Mouse (Mus musculus): ENCODE results near the gene Srpr. TPM values are rescaled to one million over a fixed set of nuclear protein-coding genes. Genes with fewer than 3 reads are reported as not detected.

Srpr gene
- polyA plus RNA-seq, 1 experiment from 2014 or later, result 89.5 TPM

DNA sequence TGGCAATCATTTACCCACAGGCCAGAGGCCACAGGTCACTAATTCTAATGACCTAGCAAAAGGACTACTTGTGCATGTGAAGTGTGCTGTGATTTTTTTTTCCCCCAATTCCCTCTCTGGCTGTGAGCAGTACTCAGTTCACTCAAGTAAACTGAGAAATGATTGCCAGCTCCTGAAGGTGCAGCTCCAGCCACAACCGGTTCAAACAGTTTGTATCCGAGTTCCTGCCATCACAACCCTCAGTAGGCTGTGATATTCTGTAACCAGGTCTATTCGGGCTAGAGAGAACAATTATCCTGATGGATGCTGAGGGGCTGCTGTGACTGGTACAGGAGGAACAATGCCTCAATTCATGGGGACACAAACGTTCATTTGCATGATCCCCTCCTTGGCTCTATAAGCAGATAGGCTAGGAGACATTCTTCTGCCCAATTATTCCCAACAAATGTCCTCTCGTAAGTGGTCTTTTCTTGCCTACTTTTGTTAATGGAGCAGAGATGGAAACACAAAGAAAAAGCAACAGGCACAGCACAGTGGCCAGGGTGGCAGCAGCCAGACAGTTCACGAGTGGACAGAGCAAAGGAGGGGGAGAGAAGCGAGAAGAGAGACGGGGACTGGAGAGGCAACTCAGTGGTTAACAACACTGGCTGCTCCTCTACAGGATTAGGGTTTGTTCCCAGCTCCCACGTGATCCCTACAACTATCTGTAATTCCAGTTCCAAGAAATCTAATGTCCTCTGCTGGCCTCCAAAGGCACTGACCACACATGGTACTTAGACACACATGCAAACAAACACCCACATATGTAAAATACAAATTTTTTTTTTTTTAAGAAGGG is 33.0 kb upstream of the Srpr start:
- Histone ChIP-seq H3K36me3 (peaks cover 10% of the 10 kb centered on the region; the same call in 1 of the 2 replicates), H3K4me2 (no peak overlapping the region), H3K9me3 (replicated peaks) (no peaks in the 10 kb centered on the region), H3K4me1 (replicated peaks) (no peaks in the 10 kb centered on the region), H3K27me3 (no peaks in the 10 kb centered on the region), H3K9ac (no peak overlapping the region), H3K4me3 (no peak overlapping the region), H3K27ac (no peak overlapping the region)
- WGBS, result 69% methylated on average over 9 of the region's 9 CpGs
- ATAC-seq (replicated peaks; ENCODE audit: insufficient number of reproducible peaks, insufficient read depth, low FRiP score, low read depth), result no peak

DNA sequence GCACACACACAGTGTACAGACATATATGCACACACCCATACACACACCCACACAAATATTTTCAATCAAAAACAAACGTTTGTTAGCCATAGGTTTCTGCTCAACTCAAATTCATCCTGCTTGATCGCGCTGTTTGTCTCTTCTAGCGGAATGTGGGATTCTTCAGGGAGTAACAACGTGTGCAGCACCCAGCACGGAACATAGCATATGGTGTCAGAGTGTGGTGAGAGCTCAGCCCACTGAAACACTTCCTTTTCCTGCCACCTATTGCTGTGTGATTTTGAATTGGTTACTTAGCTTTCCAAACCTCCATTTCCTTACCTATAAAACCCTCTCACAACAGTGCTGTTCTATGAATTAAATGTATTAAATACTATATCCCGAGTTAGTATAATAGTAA is 29.9 kb upstream of the Srpr start:
- 88% methylated on average over 7 of the region's 7 CpGs for WGBS
- Histone ChIP-seq H3K9me3 (replicated peaks) (no peaks in the 10 kb centered on the region), H3K4me3 (no peak overlapping the region), H3K4me2 (no peak overlapping the region), H3K9ac (no peak overlapping the region), H3K27me3 (no peaks in the 10 kb centered on the region), H3K4me1 (replicated peaks) (peaks cover 4% of the 10 kb centered on the region; the same call in 1 of the 2 replicates), H3K27ac (no peak overlapping the region), H3K36me3 (peaks cover 10% of the 10 kb centered on the region; the same call in 1 of the 2 replicates)
- no peak for ATAC-seq (replicated peaks; ENCODE audit: insufficient number of reproducible peaks, insufficient read depth, low FRiP score, low read depth)

DNA sequence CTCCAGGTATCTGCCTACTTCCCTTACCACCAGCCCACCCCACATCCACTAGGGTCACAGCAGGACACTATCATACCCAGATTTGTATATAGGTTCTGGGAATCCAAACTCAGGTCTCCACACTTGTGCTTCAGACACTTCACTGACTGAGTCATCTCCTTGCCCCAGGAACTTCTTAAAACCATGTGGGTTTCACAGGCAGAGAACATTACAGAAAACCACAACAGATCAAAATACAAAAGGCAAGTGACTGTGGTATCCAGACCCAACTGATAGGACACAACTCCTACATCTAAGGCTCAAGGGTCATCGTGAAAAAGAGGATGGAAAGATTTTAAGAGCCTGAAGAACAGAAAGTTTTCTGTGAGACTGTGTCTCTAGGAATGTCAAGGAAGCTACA is 26.6 kb upstream of the Srpr start:
- H3K4me1 ChIP-seq (replicated peaks), result peaks cover 10% of the 10 kb centered on the region
- peaks cover 10% of the 10 kb centered on the region; the same call in 1 of the 2 replicates for H3K36me3 ChIP-seq
- WGBS, result 80% methylated on average over 1 of the region's 1 CpGs
- ATAC-seq (replicated peaks; ENCODE audit: insufficient number of reproducible peaks, insufficient read depth, low FRiP score, low read depth), result no peak
- H3K27me3 ChIP-seq, result no peaks in the 10 kb centered on the region
- no peak overlapping the region for H3K4me3 ChIP-seq
- H3K9me3 ChIP-seq (replicated peaks), result no peaks in the 10 kb centered on the region
- no peak overlapping the region for H3K4me2 ChIP-seq
- H3K9ac ChIP-seq, result no peak overlapping the region
- H3K27ac ChIP-seq, result no peak overlapping the region

DNA sequence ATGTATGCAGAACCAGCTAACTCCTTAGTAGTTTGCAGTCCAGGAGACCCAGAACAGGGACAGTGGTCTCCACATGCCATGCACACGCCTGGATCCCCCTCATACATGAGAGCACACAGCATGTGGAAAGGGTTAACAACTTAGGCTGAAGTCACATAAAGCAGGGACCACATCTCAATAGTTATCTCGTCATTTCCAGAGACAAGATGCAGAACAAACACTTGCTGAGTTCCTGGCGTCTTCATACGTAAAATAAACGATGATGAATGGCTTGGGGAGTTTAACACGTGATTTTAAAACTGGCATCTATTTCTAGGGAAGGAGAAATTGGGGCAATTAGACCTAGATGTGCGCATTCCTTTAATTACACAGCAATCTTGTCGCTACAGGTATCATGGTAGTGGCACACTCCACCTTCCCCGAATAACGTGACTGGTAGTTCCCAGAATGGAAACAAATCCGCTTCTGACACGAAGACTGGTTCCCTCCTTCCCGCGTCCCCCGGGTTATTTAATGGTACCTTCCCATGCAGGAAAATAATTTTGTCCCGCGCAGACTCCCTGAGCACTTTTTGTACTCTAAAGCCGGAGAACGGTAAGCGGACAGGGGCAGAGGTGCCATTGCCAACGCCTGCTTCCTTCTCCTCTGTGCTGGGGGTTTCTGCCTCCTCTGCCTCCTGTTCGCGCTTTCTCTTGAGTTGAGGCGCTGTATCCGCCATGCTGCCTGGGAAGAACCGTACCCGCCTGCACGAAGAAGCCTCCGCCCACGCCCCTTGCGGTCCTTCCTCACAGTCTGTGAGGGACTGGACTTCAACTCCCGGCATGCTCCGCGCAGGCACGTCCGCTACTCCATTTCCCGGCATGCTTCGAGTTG is 24.5 kb upstream of the Srpr start, which contains the start of gene Dcps:
TSS of gene Dcps (minus strand) at position 811 of the 873 bp plus-strand sequence.
- no peaks in the 10 kb centered on the region for H3K27me3 ChIP-seq
- H3K36me3 ChIP-seq, result peaks cover 3% of the 10 kb centered on the region; the same call in 1 of the 2 replicates
- peak within 1 kb of the TSS; percentile 74 for H3K9ac ChIP-seq
- under 1% methylated on average over 38 of the region's 38 CpGs for WGBS
- no peaks in the 10 kb centered on the region for H3K9me3 ChIP-seq (replicated peaks)
- peak within 1 kb of the TSS; percentile 83 for H3K4me2 ChIP-seq
- ATAC-seq (replicated peaks; ENCODE audit: insufficient number of reproducible peaks, insufficient read depth, low FRiP score, low read depth), result peak; percentile 96
- peak within 1 kb of the TSS; percentile 96 for H3K27ac ChIP-seq
- peak within 1 kb of the TSS; percentile 90 for H3K4me3 ChIP-seq
- peaks cover 10% of the 10 kb centered on the region for H3K4me1 ChIP-seq (replicated peaks)

DNA sequence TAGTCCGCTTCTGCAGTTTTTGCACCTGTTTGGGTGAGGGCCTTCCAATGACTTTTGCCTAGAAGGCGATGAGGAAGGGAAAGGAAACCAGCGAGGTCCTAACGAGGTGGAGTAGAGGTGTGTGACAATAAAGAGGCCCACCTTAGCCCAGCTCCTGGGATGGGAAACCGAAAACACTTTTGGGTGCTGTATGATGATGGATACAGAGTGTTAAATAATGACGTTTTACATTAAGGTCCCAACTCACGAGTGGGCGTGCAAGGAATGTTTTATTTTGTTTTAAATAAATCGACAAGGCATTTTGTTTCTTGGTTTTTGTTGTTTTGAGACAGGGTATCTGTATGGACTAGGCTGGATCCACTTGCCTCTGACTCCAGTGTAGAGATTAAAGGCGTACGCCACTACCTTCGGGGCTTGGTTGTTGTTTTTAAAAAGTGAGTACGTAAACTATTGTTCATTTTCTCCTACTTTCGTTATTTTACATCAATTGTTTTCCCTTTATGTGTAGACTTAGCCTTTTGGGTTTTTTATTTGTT is 23.8 kb upstream of the Srpr start:
- Histone ChIP-seq H3K4me2 (peak overlapping the region; percentile 83), H3K4me1 (replicated peaks) (peaks cover 10% of the 10 kb centered on the region), H3K27me3 (no peaks in the 10 kb centered on the region), H3K36me3 (no peaks in the 10 kb centered on the region), H3K9ac (peak overlapping the region; percentile 74; the same call in 1 of the 2 replicates), H3K27ac (peak overlapping the region; percentile 96; the same call in 1 of the 2 replicates), H3K9me3 (replicated peaks) (no peaks in the 10 kb centered on the region), H3K4me3 (peak overlapping the region; percentile 90)
- WGBS, result 43% methylated on average over 14 of the region's 14 CpGs
- ATAC-seq (replicated peaks; ENCODE audit: insufficient number of reproducible peaks, insufficient read depth, low FRiP score, low read depth), result 0 out of 2 replicates have a peak, but pooled peaks have one; percentile 1

DNA sequence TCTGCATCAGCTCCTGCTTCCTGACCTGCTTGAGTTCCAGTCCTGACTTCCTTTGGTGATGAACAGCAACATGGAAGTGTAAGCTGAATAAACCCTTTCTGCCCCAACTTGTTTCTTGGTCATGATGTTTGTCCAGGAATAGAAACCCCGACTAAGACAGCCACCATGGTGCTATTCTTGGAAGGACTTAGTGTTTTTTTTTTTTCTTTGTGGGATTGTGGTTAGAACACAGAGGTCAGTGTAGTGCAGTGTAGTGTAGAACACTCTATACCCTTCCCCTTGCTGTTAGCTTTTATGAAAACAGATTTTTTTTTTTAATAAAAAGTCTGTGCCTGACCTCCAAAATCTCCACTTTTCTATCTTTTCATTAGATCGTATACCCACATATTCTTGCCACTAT is 17.1 kb upstream of the Srpr start:
- Histone ChIP-seq H3K4me2 (no peak overlapping the region), H3K27me3 (no peaks in the 10 kb centered on the region), H3K9me3 (replicated peaks) (no peaks in the 10 kb centered on the region), H3K36me3 (peaks cover 6% of the 10 kb centered on the region; the same call in 1 of the 2 replicates), H3K27ac (no peak overlapping the region), H3K9ac (no peak overlapping the region), H3K4me3 (no peak overlapping the region), H3K4me1 (replicated peaks) (no peaks in the 10 kb centered on the region)
- ATAC-seq (replicated peaks; ENCODE audit: insufficient number of reproducible peaks, insufficient read depth, low FRiP score, low read depth), result no peak
- 59% methylated on average over 2 of the region's 2 CpGs for WGBS

DNA sequence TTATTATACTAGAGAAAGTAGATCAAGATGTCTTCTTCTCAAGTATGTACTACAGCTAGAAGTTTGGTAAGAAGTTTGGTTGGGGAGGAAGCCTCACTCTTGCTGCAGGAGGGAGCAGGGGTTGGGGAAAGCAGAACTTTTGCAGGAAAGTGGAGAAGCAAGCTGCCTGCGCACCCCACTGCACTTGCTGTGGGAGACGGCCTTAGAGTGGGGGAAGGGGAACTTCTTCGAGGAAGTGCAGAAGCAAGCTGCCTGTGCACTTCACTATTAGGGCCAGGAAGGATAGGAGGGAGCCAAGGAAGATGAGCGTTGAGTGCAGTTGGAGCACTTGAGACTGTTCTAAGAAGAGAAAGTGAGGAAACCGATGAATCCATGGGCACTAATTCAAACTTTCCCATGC is 16.6 kb upstream of the Srpr start:
- H3K36me3 ChIP-seq, result peaks cover 6% of the 10 kb centered on the region; the same call in 1 of the 2 replicates
- H3K4me1 ChIP-seq (replicated peaks), result no peaks in the 10 kb centered on the region
- H3K4me3 ChIP-seq, result no peak overlapping the region
- no peaks in the 10 kb centered on the region for H3K27me3 ChIP-seq
- H3K9ac ChIP-seq, result no peak overlapping the region
- no peak for ATAC-seq (replicated peaks; ENCODE audit: insufficient number of reproducible peaks, insufficient read depth, low FRiP score, low read depth)
- no peak overlapping the region for H3K27ac ChIP-seq
- WGBS, result 60% methylated on average over 5 of the region's 5 CpGs
- no peaks in the 10 kb centered on the region for H3K9me3 ChIP-seq (replicated peaks)
- no peak overlapping the region for H3K4me2 ChIP-seq

DNA sequence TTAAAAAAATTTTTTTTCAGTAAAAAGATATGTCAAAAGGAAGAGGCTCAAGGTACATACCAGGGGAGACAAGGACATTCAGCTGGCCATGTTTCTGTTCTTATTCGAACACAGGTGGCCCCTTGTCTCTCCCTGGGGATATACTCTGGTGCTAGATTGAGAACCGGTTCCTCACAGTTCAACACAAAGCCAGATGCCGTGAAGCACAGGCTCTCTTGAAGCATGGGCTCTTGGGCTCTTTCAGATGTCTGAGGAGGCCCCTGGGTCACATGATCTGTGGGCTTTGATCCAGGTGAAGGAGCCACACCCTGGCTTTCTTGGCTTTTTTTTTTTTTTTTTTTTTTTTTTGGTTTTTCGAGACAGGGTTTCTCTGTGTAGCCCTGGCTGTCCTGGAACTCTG is 13.5 kb upstream of the Srpr start:
- no peaks in the 10 kb centered on the region for H3K27me3 ChIP-seq
- peaks cover 6% of the 10 kb centered on the region for H3K36me3 ChIP-seq
- no peak overlapping the region for H3K4me2 ChIP-seq
- 0 out of 2 replicates have a peak, but pooled peaks cover 5% of the 10 kb centered on the region for H3K4me1 ChIP-seq (replicated peaks)
- H3K9me3 ChIP-seq (replicated peaks), result no peaks in the 10 kb centered on the region
- H3K4me3 ChIP-seq, result no peak overlapping the region
- no peak overlapping the region for H3K9ac ChIP-seq
- WGBS, result 65% methylated on average over 4 of the region's 4 CpGs
- H3K27ac ChIP-seq, result no peak overlapping the region
- no peak for ATAC-seq (replicated peaks; ENCODE audit: insufficient number of reproducible peaks, insufficient read depth, low FRiP score, low read depth)

DNA sequence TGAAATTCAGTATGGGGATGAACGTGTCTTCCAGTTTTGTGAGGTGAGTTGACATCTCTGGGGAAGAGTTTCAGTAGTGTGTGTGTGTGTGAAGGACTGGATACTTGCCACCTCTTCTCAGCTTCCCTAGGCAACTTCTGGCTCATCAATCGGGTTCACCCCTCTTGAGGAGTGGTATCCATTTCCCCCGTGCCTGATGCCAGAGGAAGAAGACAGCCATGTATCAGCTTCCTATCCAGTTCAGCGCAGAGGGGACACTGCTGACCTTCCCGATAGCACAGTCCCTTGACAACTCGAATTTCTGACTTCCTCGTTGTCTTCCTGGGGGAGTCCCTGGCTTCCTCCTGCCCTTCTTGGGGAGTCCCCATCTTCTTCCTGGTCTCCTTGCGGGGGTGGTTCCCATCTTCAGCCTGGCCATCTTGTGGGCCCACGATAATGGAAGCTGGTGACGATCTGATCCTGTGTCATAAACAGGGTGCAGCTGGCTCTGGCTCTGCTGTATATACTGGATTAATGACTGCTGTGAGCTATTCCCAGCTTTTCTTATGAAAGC is 12.5 kb upstream of the Srpr start:
- Histone ChIP-seq H3K4me1 (replicated peaks) (0 out of 2 replicates have a peak, but pooled peaks cover 5% of the 10 kb centered on the region), H3K4me3 (no peak overlapping the region), H3K27me3 (no peaks in the 10 kb centered on the region), H3K27ac (no peak overlapping the region), H3K36me3 (peaks cover 6% of the 10 kb centered on the region), H3K4me2 (no peak overlapping the region), H3K9me3 (replicated peaks) (no peaks in the 10 kb centered on the region), H3K9ac (no peak overlapping the region)
- no peak for ATAC-seq (replicated peaks; ENCODE audit: insufficient number of reproducible peaks, insufficient read depth, low FRiP score, low read depth)
- WGBS, result 81% methylated on average over 10 of the region's 10 CpGs

DNA sequence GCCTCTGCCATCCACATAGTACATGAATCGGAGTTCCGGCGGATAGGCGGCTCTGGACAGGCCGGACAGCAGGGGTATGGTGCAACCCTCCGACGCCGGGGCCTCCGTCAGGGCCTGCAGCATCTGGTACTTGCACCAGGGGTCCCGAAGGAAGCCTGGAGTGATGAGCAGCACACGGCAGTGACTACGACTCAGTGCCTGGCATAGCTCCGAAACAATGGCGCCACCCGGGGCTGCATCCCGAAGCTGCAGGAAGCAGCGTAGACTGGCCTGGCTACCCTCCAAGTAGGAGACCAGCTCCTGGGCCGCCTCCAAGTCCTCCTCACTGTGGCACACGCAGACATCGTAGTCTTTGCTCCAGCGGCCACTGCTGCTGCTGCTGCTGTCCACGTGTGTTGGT is 11.3 kb upstream of the Srpr start:
- Histone ChIP-seq H3K9ac (no peak overlapping the region), H3K4me3 (no peak overlapping the region), H3K27ac (no peak overlapping the region), H3K4me1 (replicated peaks) (0 out of 2 replicates have a peak, but pooled peaks cover 5% of the 10 kb centered on the region), H3K9me3 (replicated peaks) (no peaks in the 10 kb centered on the region), H3K27me3 (no peaks in the 10 kb centered on the region), H3K36me3 (peaks cover 6% of the 10 kb centered on the region), H3K4me2 (no peak overlapping the region; the same call in 1 of the 2 replicates)
- WGBS, result 70% methylated on average over 22 of the region's 22 CpGs
- ATAC-seq (replicated peaks; ENCODE audit: insufficient number of reproducible peaks, insufficient read depth, low FRiP score, low read depth), result peak; percentile 50

Measured in heart, embryonic 15.5 days (tissue).